Mouse (Mus musculus): ENCODE results near the gene Accsl.

Accsl gene

DNA sequence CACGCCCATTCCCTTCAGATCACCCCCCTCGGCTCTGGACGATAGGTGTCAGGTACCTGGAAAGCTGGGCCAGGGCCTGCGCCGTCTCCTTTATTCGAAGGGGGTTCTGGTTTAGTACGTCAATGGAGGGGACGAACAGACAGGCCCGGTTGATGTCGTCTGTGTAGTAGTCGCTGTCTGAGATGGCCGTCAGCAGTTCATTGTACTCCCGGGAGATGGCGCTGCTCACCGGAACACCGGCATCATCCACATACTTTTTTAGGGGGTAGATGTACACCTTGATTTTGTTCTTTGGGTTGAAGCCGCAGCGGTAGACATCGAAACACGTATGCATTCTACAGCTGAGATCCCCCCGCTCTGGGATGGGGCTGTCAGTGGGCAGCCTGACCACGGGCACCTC is 55.6 kb downstream of the Accsl start:
- DNase-seq (ENCODE audit: inconsistent age in 2 of 2, low spot score in 1 of 2) = no peak

GRCm38 (mm10) chr2:93811812-93812211 is 57.1 kb downstream of the Accsl start:
- peak in 1 of 2 experiments; percentile 81 for DNase-seq (ENCODE audit: inconsistent age in 2 of 2, low spot score in 1 of 2)

GRCm38 (mm10) chr2:93809931-93810330 is 59.0 kb downstream of the Accsl start:
- DNase-seq (ENCODE audit: inconsistent age in 2 of 2, low spot score in 1 of 2) = peak; percentile 39 to 72

DNA sequence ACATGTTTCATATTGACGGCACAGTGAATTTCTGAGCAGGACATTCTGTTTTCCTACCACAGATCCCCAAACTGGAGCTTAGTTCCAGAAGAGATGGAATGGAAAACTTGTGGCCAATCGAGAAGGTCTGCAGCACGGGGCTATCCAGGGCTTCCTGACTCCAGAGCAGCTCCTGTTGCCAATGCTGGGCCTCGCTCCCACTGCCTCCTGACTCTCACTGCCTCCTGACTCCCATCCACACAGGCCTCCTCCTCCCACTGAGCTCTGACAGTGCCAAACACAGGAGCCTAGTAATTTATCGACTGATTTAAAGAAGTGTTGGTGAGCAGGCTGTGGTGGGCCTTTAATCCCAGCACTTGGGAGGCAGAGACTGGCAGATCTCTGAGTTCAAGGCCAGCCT is 60.9 kb downstream of the Accsl start:
- no peak for DNase-seq (ENCODE audit: inconsistent age in 2 of 2, low spot score in 1 of 2)

DNA sequence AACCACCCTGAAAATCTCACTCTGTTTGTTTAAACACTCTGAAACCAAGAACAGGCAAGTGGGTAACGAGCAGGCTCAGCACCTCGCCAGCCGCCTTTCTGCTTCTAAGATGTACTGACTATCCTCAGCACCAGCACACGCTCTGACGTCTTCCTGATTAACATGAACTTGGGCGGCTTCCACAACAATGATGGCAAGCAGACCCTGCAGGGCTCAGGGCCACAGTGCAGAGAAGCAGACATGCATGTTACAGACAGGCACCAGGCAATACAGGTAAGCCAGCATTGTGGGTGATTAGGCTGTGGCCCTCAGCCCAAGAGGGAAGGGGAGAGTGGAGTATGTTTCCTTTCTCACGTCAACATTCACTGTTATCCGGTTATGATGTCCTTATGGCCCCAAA is 61.5 kb downstream of the Accsl start:
- no peak for DNase-seq (ENCODE audit: inconsistent age in 2 of 2, low spot score in 1 of 2)

DNA sequence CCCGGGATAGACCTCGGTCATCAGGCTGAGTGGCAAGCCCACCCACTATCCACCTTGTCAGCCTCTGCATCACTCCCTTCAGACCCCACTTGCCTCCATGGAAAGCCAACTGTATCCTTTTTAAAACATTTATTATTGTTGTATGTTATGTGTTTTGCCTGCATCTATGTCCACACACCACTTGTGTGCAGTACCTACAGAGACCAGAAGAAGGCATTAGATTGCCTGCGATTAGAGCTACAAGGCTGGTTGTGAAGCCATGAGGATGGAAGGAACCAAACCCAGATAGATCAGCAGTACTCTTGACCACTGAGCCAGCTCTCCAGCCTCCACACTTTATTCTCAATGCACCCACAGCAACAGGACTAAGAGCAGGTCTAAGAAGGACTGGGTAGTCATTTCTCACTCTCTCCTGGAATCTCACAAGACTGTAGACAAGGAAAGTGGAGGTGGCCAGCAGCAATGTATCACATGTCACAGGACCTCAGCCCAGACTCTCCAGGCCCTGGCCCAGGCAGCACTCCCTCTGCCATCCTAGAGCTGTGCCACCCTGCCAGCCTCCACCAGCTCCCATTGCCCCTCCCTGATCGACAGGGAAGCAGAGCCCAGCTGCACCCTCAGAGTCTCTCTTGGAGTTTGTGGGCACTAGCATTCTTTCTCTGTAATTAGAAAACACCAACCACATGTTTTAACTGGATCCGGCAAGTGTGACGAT is 62.3 kb downstream of the Accsl start:
- no peak for DNase-seq (ENCODE audit: inconsistent age in 2 of 2, low spot score in 1 of 2)

- no peak for DNase-seq (ENCODE audit: inconsistent age in 2 of 2, low spot score in 1 of 2)
Observed at GRCm38 (mm10) chr2:93805523-93805922, 63.4 kb downstream of the Accsl start.

Data from adrenal gland, adult (tissue).